ENCODE assay signal across 9 mouse cellular contexts in the genomic region with DNA sequence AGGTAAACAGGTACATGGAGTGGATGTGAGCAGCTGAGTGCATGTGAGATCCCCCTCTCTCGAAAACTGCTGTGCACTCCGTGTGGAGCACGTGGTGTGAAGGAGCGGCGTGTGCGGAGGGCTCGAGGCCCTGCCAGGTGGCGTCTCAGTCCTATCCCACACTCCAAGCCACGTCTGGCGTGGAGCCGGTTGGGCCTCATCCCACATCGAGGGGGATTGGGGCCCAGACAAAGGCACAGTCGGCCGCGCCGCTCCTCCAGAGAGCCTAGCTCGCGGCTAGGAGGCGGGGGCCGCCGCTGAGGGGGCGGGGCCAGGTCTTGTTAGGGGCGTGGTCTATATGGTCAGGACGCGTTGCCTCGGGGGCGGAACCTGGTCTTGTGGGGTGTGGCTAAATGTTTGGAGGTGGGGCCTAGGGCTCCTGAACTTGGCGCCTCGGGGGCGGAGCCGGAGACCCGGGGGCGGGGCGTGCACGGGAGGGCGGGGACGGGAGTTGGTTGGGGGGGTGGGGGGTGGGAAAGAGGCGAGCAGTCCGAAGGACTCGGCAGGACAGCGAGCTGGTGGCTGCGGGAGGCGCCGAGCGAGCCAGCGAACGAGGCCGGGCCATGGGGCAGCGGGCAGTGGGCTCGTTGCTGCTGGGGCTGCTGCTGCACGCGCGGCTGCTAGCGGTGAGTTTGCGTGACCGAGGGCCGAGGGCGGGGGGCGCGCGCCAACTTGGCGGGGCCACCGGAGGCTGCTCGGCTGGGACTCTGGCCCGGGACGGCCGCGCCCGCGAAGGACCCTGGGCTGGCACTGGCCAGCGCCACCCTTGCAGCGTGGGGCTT. TPM values are rescaled to one million over a fixed set of nuclear protein-coding genes. Genes with fewer than 3 reads are reported as not detected.
DNase-seq lines count a peak whose midpoint lies in the region; ATAC-seq and TF ChIP-seq lines count a peak whose summit lies in the region.
"Had no signal": no experiment of that assay in that cellular context is flagged by ENCODE, and none has a peak within 500 bp of the region (broad histone marks: within the 10 kb centered on the region; RNA-seq: fewer than 3 reads in every experiment).

Gene Hspg2, plus strand, starts transcription at position 510 of the 821 bp plus-strand sequence.

- H3K4me2 ChIP-seq in embryonic facial prominence, embryonic 15.5 days (replicated peaks) = peak within 1 kb of the TSS; percentile 65
- peak within 1 kb of the TSS; percentile 90 for H3K4me2 ChIP-seq in limb, embryonic 11.5 days (ENCODE audit: low read depth, severe bottlenecking)
- H3K4me2 ChIP-seq in midbrain, embryonic 14.5 days (ENCODE audit: low read length) = peak within 1 kb of the TSS; percentile 97

- no peaks in the 10 kb centered on the region for H3K27me3 ChIP-seq in embryonic facial prominence, embryonic 15.5 days
- H3K27me3 ChIP-seq in heart, adult 2 months (ENCODE audit: control insufficient read depth, insufficient read depth, low read length) = no peaks in the 10 kb centered on the region
- H3K27me3 ChIP-seq in kidney, adult 2 months (replicated peaks; ENCODE audit: control insufficient read depth, insufficient read depth, low read length) = no peaks in the 10 kb centered on the region
- H3K27me3 ChIP-seq in limb, embryonic 11.5 days (ENCODE audit: control insufficient read depth, insufficient read depth, low read length) = no peaks in the 10 kb centered on the region
- no peaks in the 10 kb centered on the region for H3K27me3 ChIP-seq in midbrain, embryonic 14.5 days (ENCODE audit: control insufficient read depth, insufficient read depth, low read length)

- WGBS in embryonic facial prominence, embryonic 15.5 days = under 1% methylated on average over 66 of the region's 72 CpGs
- WGBS in heart, adult 2 months = 1% methylated on average over 71 of the region's 72 CpGs
- WGBS in kidney, adult 2 months = 1% methylated on average over 69 of the region's 72 CpGs
- under 1% methylated on average over 69 of the region's 72 CpGs for WGBS in limb, embryonic 11.5 days
- under 1% methylated on average over 72 of the region's 72 CpGs for WGBS in midbrain, embryonic 14.5 days

- peak within 1 kb of the TSS; percentile 87 for H3K4me3 ChIP-seq in embryonic facial prominence, embryonic 15.5 days (replicated peaks)
- H3K4me3 ChIP-seq in heart, adult 2 months = peak within 1 kb of the TSS; percentile 97
- H3K4me3 ChIP-seq in kidney, adult 2 months (ENCODE audit: insufficient read depth, low read depth, low read length) = peak within 1 kb of the TSS; percentile 67
- H3K4me3 ChIP-seq in limb, embryonic 11.5 days (ENCODE audit: low read depth, low read length) = peak within 1 kb of the TSS; percentile 77
- H3K4me3 ChIP-seq in midbrain, embryonic 14.5 days (replicated peaks; ENCODE audit: low read depth, low read length) = peak within 1 kb of the TSS; percentile 46

- H3K9ac ChIP-seq in embryonic facial prominence, embryonic 15.5 days = peak within 1 kb of the TSS; percentile 86
- H3K9ac ChIP-seq in heart, adult 2 months (ENCODE audit: low read depth, low read length) = peak within 1 kb of the TSS; percentile 99
- H3K9ac ChIP-seq in limb, embryonic 11.5 days (ENCODE audit: low read length) = peak within 1 kb of the TSS; percentile 84
- H3K9ac ChIP-seq in midbrain, embryonic 14.5 days (replicated peaks; ENCODE audit: low read length) = peak within 1 kb of the TSS; percentile 57

- TF ChIP-seq POLR2A in heart, adult 2 months (IDR thresholded peaks at IDR 0.05; ENCODE audit: insufficient read depth, low read depth, low read length) = peak; percentile 85
- TF ChIP-seq POLR2A in kidney, adult 2 months (IDR thresholded peaks at IDR 0.05; ENCODE audit: low read depth, low read length) = peak; percentile 61

- H3K27ac ChIP-seq in embryonic facial prominence, embryonic 15.5 days (replicated peaks) = peak within 1 kb of the TSS; percentile 90
- peak within 1 kb of the TSS; percentile 89 for H3K27ac ChIP-seq in heart, adult 2 months
- peak within 1 kb of the TSS; percentile 42 for H3K27ac ChIP-seq in kidney, adult 2 months (ENCODE audit: insufficient read depth, low read depth, low read length)
- peak within 1 kb of the TSS; percentile 56; the same call in 1 of the 2 replicates for H3K27ac ChIP-seq in limb, embryonic 11.5 days (replicated peaks; ENCODE audit: low read depth, low read length)
- H3K27ac ChIP-seq in midbrain, embryonic 14.5 days (replicated peaks; ENCODE audit: low read depth, low read length) = 0 out of 2 replicates have a peak within 1 kb of the TSS, but pooled peaks have one; percentile 8

- peaks cover 71% of the 10 kb centered on the region for H3K4me1 ChIP-seq in embryonic facial prominence, embryonic 15.5 days
- peaks cover 34% of the 10 kb centered on the region for H3K4me1 ChIP-seq in heart, adult 2 months (ENCODE audit: control insufficient read depth, insufficient read depth, low read length)
- H3K4me1 ChIP-seq in kidney, adult 2 months (ENCODE audit: control insufficient read depth, insufficient read depth, low read length) = no peaks in the 10 kb centered on the region; the same call in 1 of the 2 replicates
- peaks cover 23% of the 10 kb centered on the region for H3K4me1 ChIP-seq in limb, embryonic 11.5 days (ENCODE audit: control insufficient read depth, insufficient read depth, low read length)
- peaks cover 13% of the 10 kb centered on the region for H3K4me1 ChIP-seq in midbrain, embryonic 14.5 days (ENCODE audit: control insufficient read depth, insufficient read depth, low read length)

- DNase-seq in 3T3-L1 (ENCODE audit: low read depth, low spot score) = peak; percentile 94
- DNase-seq in adrenal gland, postnatal 4 days (ENCODE audit: low spot score in 2 of 2) = peak; percentile 95 to 99
- peak; percentile 96 to 99 for DNase-seq in heart, adult 2 months
- DNase-seq in kidney, adult 2 months = peak; percentile 96
- DNase-seq in limb, embryonic 11.5 days (ENCODE audit: low spot score) = peak; percentile 100
- peak; percentile 93 for DNase-seq in midbrain, embryonic 14.5 days
- DNase-seq in spleen, adult 12 weeks (ENCODE audit: low spot score) = peak; percentile 70

- ATAC-seq in embryonic facial prominence, embryonic 15.5 days (ENCODE audit: insufficient number of reproducible peaks, low FRiP score, low TSS enrichment, low read depth) = peak; percentile 89
- ATAC-seq in limb, embryonic 11.5 days (ENCODE audit: insufficient number of reproducible peaks, low FRiP score, low TSS enrichment, low read depth) = peak; percentile 85
- peak; percentile 88 for ATAC-seq in midbrain, embryonic 14.5 days (ENCODE audit: low FRiP score, low TSS enrichment)

- intact Hi-C loops in heart, adult 2 months (cut with DNase I) = no loop called here

- no peaks in the 10 kb centered on the region for H3K9me3 ChIP-seq in embryonic facial prominence, embryonic 15.5 days (replicated peaks)
- no peaks in the 10 kb centered on the region for H3K9me3 ChIP-seq in limb, embryonic 11.5 days (ENCODE audit: control insufficient read depth, low read length)
- no peaks in the 10 kb centered on the region for H3K9me3 ChIP-seq in midbrain, embryonic 14.5 days (ENCODE audit: control insufficient read depth, low read length)
- H3K9me3 ChIP-seq: G1E had no signal

- peaks cover 3% of the 10 kb centered on the region for H3K79me2 ChIP-seq in heart, adult 2 months (replicated peaks; ENCODE audit: control insufficient read depth, insufficient read depth, low read length)

- TF ChIP-seq EP300 in heart, adult 2 months (IDR thresholded peaks at IDR 0.05; ENCODE audit: insufficient read depth, low read depth, low read length) = no peak

- H3K36me3 ChIP-seq in embryonic facial prominence, embryonic 15.5 days = no peaks in the 10 kb centered on the region
- H3K36me3 ChIP-seq in heart, adult 2 months (ENCODE audit: control insufficient read depth, insufficient read depth, low read length) = no peaks in the 10 kb centered on the region
- H3K36me3 ChIP-seq in kidney, adult 2 months (ENCODE audit: control insufficient read depth, insufficient read depth, low read length) = no peaks in the 10 kb centered on the region
- no peaks in the 10 kb centered on the region for H3K36me3 ChIP-seq in limb, embryonic 11.5 days (ENCODE audit: control insufficient read depth, insufficient read depth, low read length)
- H3K36me3 ChIP-seq in midbrain, embryonic 14.5 days (ENCODE audit: control insufficient read depth, insufficient read depth, low read length) = no peaks in the 10 kb centered on the region
- H3K36me3 ChIP-seq: G1E had no signal

- TF ChIP-seq CTCF in heart, adult 2 months (IDR thresholded peaks at IDR 0.05) = no peak
- no peak for TF ChIP-seq CTCF in kidney, adult 2 months (conservative IDR thresholded peaks at IDR 0.05; ENCODE audit: insufficient read depth, insufficient read length, low read depth, low read length)

RNA-seq across cellular contexts. Expression of gene Hspg2, which starts in this region (rescaled TPM):
- 100 to 1,000 TPM; 170 to 191 TPM for total RNA-seq in adrenal gland, postnatal 4 days (2021)
- polyA plus RNA-seq in embryonic facial prominence, embryonic 15.5 days (2015; fragmentation: Nextera tagmentation; extraction: Ambion mirVana) = 48.5 and 49.1 TPM in 2 replicates
- 100 to 1,000 TPM; 174 to 190 TPM for total RNA-seq in heart, adult 2 months (2021)
- 86.7 and 114 TPM in 2 replicates for polyA plus RNA-seq in heart, adult 2 months (2012; rRNA removed)
- polyA plus RNA-seq in kidney, adult 2 months (2012; rRNA removed) = 29.7 and 34.7 TPM in 2 replicates
- polyA plus RNA-seq in limb, embryonic 11.5 days (2014; fragmentation: Nextera tagmentation; extraction: Ambion mirVana) = 20.6 and 22.4 TPM in 2 replicates
- 2.0 and 7.6 TPM in 2 replicates for polyA plus RNA-seq in midbrain, embryonic 14.5 days (2014; fragmentation: Nextera tagmentation; extraction: Ambion mirVana)
- polyA plus RNA-seq: G1E had no signal

Comparison
In these comparisons a context has a peak if more than half of its experiments do, and no peak if none do; other contexts are left out.
1. Peak in every context shown above with its lines: DNase-seq, ATAC-seq, H3K4me3 ChIP-seq and H3K27ac ChIP-seq.
2. H3K27ac ChIP-seq: peak in every context shown above with its lines; median percentile 90 in embryonic facial prominence, embryonic 15.5 days; 89 in heart, adult 2 months; 56 in limb, embryonic 11.5 days; 42 in kidney, adult 2 months; 8 in midbrain, embryonic 14.5 days.
3. H3K4me3 ChIP-seq: peak in every context shown above with its lines; median percentile 97 in heart, adult 2 months; 87 in embryonic facial prominence, embryonic 15.5 days; 77 in limb, embryonic 11.5 days; 67 in kidney, adult 2 months; 46 in midbrain, embryonic 14.5 days.